Mouse (Mus musculus): ENCODE results near the gene Pcgf1. TPM values are rescaled to one million over a fixed set of nuclear protein-coding genes. Genes with fewer than 3 reads are reported as not detected.

Gene Pcgf1
- 28.5 and 29.9 TPM in 2 replicates for polyA plus RNA-seq (2014; fragmentation: Nextera tagmentation; extraction: Ambion mirVana)

GRCm38 (mm10) chr6:83077630-83078323 is at the start of gene Pcgf1:
Pcgf1 (plus strand) TSS chr6:83077869.
- peaks cover 25% of the 10 kb centered on the region for H3K36me3 ChIP-seq (ENCODE audit: insufficient read depth)
- H3K27me3 ChIP-seq (ENCODE audit: insufficient read depth, low read length) = peaks cover 43% of the 10 kb centered on the region
- DNase-seq (peak; percentile 25), ATAC-seq (ENCODE audit: insufficient read depth) (peak; percentile 78)
- no peak for TF ChIP-seq CTCF (IDR thresholded peaks at IDR 0.05; ENCODE audit: low read depth)
- peak within 1 kb of the TSS; percentile 78 for H3K4me3 ChIP-seq (ENCODE audit: low read depth, low read length)
- H3K4me2 ChIP-seq = peak within 1 kb of the TSS; percentile 98
- H3K9me3 ChIP-seq (ENCODE audit: low read depth, low read length) = no peaks in the 10 kb centered on the region
- H3K9ac ChIP-seq = peak within 1 kb of the TSS; percentile 70
- WGBS = under 1% methylated on average over 54 of the region's 54 CpGs
- peak within 1 kb of the TSS; percentile 68 for H3K27ac ChIP-seq (ENCODE audit: low read depth)
- H3K4me1 ChIP-seq (ENCODE audit: insufficient read depth) = peaks cover 5% of the 10 kb centered on the region; the same call in 1 of the 2 replicates

GRCm38 (mm10) chr6:83029777-83030176 is 47.9 kb upstream of the Pcgf1 start:
- TF ChIP-seq CTCF (IDR thresholded peaks at IDR 0.05; ENCODE audit: low read depth) = no peak
- DNase-seq = no peak
- Histone ChIP-seq H3K9ac (no peak overlapping the region), H3K4me3 (ENCODE audit: low read depth, low read length) (no peak overlapping the region), H3K27me3 (ENCODE audit: insufficient read depth, low read length) (no peaks in the 10 kb centered on the region), H3K27ac (ENCODE audit: low read depth) (no peak overlapping the region), H3K4me2 (no peak overlapping the region), H3K4me1 (ENCODE audit: insufficient read depth) (0 out of 2 replicates have a peak, but pooled peaks cover 7% of the 10 kb centered on the region), H3K9me3 (ENCODE audit: low read depth, low read length) (no peaks in the 10 kb centered on the region), H3K36me3 (ENCODE audit: insufficient read depth) (no peaks in the 10 kb centered on the region)
- WGBS = 37% methylated on average over 10 of the region's 10 CpGs
- no peak for ATAC-seq (ENCODE audit: insufficient read depth)

GRCm38 (mm10) chr6:83031111-83031510 is 46.6 kb upstream of the Pcgf1 start:
- H3K36me3 ChIP-seq (ENCODE audit: insufficient read depth) = no peaks in the 10 kb centered on the region
- no peak overlapping the region for H3K4me3 ChIP-seq (ENCODE audit: low read depth, low read length)
- H3K4me2 ChIP-seq = no peak overlapping the region
- H3K27ac ChIP-seq (ENCODE audit: low read depth) = no peak overlapping the region
- 0 out of 2 replicates have a peak, but pooled peaks cover 7% of the 10 kb centered on the region for H3K4me1 ChIP-seq (ENCODE audit: insufficient read depth)
- H3K9me3 ChIP-seq (ENCODE audit: low read depth, low read length) = no peaks in the 10 kb centered on the region
- no peak for ATAC-seq (ENCODE audit: insufficient read depth)
- no peak overlapping the region for H3K9ac ChIP-seq
- no peak for DNase-seq
- no peaks in the 10 kb centered on the region for H3K27me3 ChIP-seq (ENCODE audit: insufficient read depth, low read length)
- no peak for TF ChIP-seq CTCF (IDR thresholded peaks at IDR 0.05; ENCODE audit: low read depth)
- WGBS = 76% methylated on average over 7 of the region's 7 CpGs

GRCm38 (mm10) chr6:83031921-83032590 is 45.6 kb upstream of the Pcgf1 start:
- no peaks in the 10 kb centered on the region for H3K9me3 ChIP-seq (ENCODE audit: low read depth, low read length)

GRCm38 (mm10) chr6:83032769-83033191 is 44.9 kb upstream of the Pcgf1 start:
- no peaks in the 10 kb centered on the region for H3K27me3 ChIP-seq (ENCODE audit: insufficient read depth, low read length)
- peak; percentile 67 for DNase-seq
- H3K4me2 ChIP-seq = peak overlapping the region; percentile 78
- H3K4me1 ChIP-seq (ENCODE audit: insufficient read depth) = 0 out of 2 replicates have a peak, but pooled peaks cover 9% of the 10 kb centered on the region
- TF ChIP-seq CTCF (IDR thresholded peaks at IDR 0.05; ENCODE audit: low read depth) = peak; percentile 24; the same call in 1 of the 2 replicates
- peak overlapping the region; percentile 93 for H3K27ac ChIP-seq (ENCODE audit: low read depth)
- ATAC-seq (ENCODE audit: insufficient read depth) = peak; percentile 21
- 0% methylated on average over 31 of the region's 31 CpGs for whole genome bisulfite sequencing
- H3K4me3 ChIP-seq (ENCODE audit: low read depth, low read length) = peak overlapping the region; percentile 55
- H3K9me3 ChIP-seq (ENCODE audit: low read depth, low read length) = no peaks in the 10 kb centered on the region
- H3K9ac ChIP-seq = peak overlapping the region; percentile 66
- no peaks in the 10 kb centered on the region for H3K36me3 ChIP-seq (ENCODE audit: insufficient read depth)

More at GRCm38 (mm10) chr6:83031921-83032590, 45.6 kb upstream of the Pcgf1 start:
- 39% methylated on average over 18 of the region's 18 CpGs for WGBS
- no peak for TF ChIP-seq CTCF (IDR thresholded peaks at IDR 0.05; ENCODE audit: low read depth)
- H3K9ac ChIP-seq = peak overlapping the region; percentile 66
- DNase-seq (no peak), ATAC-seq (ENCODE audit: insufficient read depth) (no peak)
- no peaks in the 10 kb centered on the region for H3K36me3 ChIP-seq (ENCODE audit: insufficient read depth)
- H3K4me3 ChIP-seq (ENCODE audit: low read depth, low read length) = peak overlapping the region; percentile 55
- H3K27me3 ChIP-seq (ENCODE audit: insufficient read depth, low read length) = no peaks in the 10 kb centered on the region
- no peak overlapping the region for H3K27ac ChIP-seq (ENCODE audit: low read depth)
- H3K4me2 ChIP-seq = peak overlapping the region; percentile 78
- H3K4me1 ChIP-seq (ENCODE audit: insufficient read depth) = 0 out of 2 replicates have a peak, but pooled peaks cover 8% of the 10 kb centered on the region

GRCm38 (mm10) chr6:83033249-83034185 is 44.2 kb upstream of the Pcgf1 start, which contains the start of the genes Dok1 and Loxl3:
Dok1 (minus strand) TSS chr6:83033471.
Loxl3 (plus strand) TSS chr6:83034173.
- DNase-seq (peak; percentile 87), ATAC-seq (ENCODE audit: insufficient read depth) (peak; percentile 88)
- Histone ChIP-seq H3K27ac (ENCODE audit: low read depth) (peak within 1 kb of the TSS; percentile 93), H3K36me3 (ENCODE audit: insufficient read depth) (no peaks in the 10 kb centered on the region), H3K4me2 (peak within 1 kb of the TSS; percentile 78), H3K27me3 (ENCODE audit: insufficient read depth, low read length) (no peaks in the 10 kb centered on the region), H3K4me3 (ENCODE audit: low read depth, low read length) (peak within 1 kb of the TSS; percentile 55), H3K9me3 (ENCODE audit: low read depth, low read length) (no peaks in the 10 kb centered on the region), H3K9ac (peak within 1 kb of the TSS; percentile 66), H3K4me1 (ENCODE audit: insufficient read depth) (0 out of 2 replicates have a peak, but pooled peaks cover 9% of the 10 kb centered on the region)
- WGBS = under 1% methylated on average over 51 of the region's 51 CpGs
- TF ChIP-seq CTCF (IDR thresholded peaks at IDR 0.05; ENCODE audit: low read depth) = no peak

Measured in lung, embryonic 14.5 days (tissue).